25 mouse cellular contexts compared by ENCODE assay signal in genomic region chr9:25438836-25439235, GRCm38 (mm10). TPM values are rescaled to one million over a fixed set of nuclear protein-coding genes. Genes with fewer than 3 reads are reported as not detected.
DNase-seq lines count a peak whose midpoint lies in the region; ATAC-seq lines count a peak whose summit lies in the region.
"Had no signal": no experiment of that assay in that cellular context is flagged by ENCODE, and none has a peak within 500 bp of the region (broad histone marks: within the 10 kb centered on the region; RNA-seq: fewer than 3 reads in every experiment).

No protein-coding gene starts in this region.

- H3K4me2 ChIP-seq in kidney, embryonic 14.5 days (replicated peaks; ENCODE audit: low read depth, low read length), result no peak overlapping the region
- H3K4me2 ChIP-seq: forebrain, embryonic 13.5 days; heart, embryonic 15.5 days; hindbrain, embryonic 14.5 days; lung, embryonic 14.5 days; midbrain, embryonic 12.5 days; neural tube, embryonic 13.5 days had no signal

- WGBS in kidney, embryonic 14.5 days, result 86% methylated on average over 3 of the region's 3 CpGs

- no peaks in the 10 kb centered on the region for H3K9me3 ChIP-seq in kidney, embryonic 14.5 days (ENCODE audit: control insufficient read depth, low read length)
- H3K9me3 ChIP-seq: forebrain, embryonic 13.5 days; heart, embryonic 10.5 days; heart, embryonic 15.5 days; megakaryocyte, embryonic 14.5 days; midbrain, embryonic 12.5 days; neural tube, embryonic 13.5 days had no signal

- no peak overlapping the region for H3K9ac ChIP-seq in kidney, embryonic 14.5 days (ENCODE audit: low read depth, low read length)
- H3K9ac ChIP-seq: forebrain, embryonic 13.5 days; heart, embryonic 15.5 days; hindbrain, embryonic 14.5 days; liver, embryonic 14.5 days; lung, embryonic 14.5 days; midbrain, embryonic 12.5 days; neural tube, embryonic 13.5 days had no signal

- H3K27me3 ChIP-seq in kidney, embryonic 14.5 days (ENCODE audit: control insufficient read depth, insufficient read depth, low read length), result no peaks in the 10 kb centered on the region
- H3K27me3 ChIP-seq: forebrain, embryonic 13.5 days; heart, embryonic 15.5 days; megakaryocyte, embryonic 14.5 days; midbrain, embryonic 12.5 days; neural tube, embryonic 13.5 days had no signal

- no peaks in the 10 kb centered on the region for H3K36me3 ChIP-seq in kidney, embryonic 14.5 days (ENCODE audit: control insufficient read depth, insufficient read depth, low read length)
- H3K36me3 ChIP-seq: heart, embryonic 10.5 days; heart, embryonic 15.5 days; midbrain, embryonic 12.5 days; neural tube, embryonic 13.5 days had no signal

- intact Hi-C loops in heart, postnatal 10 days (cut with DNase I), result no loop called here

- no peak overlapping the region for H3K27ac ChIP-seq in kidney, embryonic 14.5 days (ENCODE audit: low read depth, low read length)
- H3K27ac ChIP-seq: forebrain, embryonic 13.5 days; heart, embryonic 10.5 days; heart, embryonic 15.5 days; hindbrain, embryonic 14.5 days; liver, embryonic 14.5 days; midbrain, embryonic 12.5 days; neural tube, embryonic 13.5 days had no signal

- peak; percentile 20 to 21 for DNase-seq in adrenal gland, postnatal 36 days
- no peak for DNase-seq in adrenal gland, adult 8-10 months
- DNase-seq in heart, postnatal 10 days, result peak; percentile 18 to 24
- no peak for DNase-seq in heart, postnatal 4 days
- peak; percentile 10 for DNase-seq in kidney, postnatal 14 days
- peak; percentile 3 to 7 for DNase-seq in kidney, postnatal 36 days
- DNase-seq in spleen, adult 12 weeks (ENCODE audit: low spot score), result no peak
- DNase-seq: cerebellum, adult 11 months; cerebellum, adult 9-10 months; cerebellum, postnatal 36 days; liver; lung, embryonic 14.5 days; lung, postnatal 4 days; right cerebral cortex, postnatal 4 days had no signal

- ATAC-seq in kidney, embryonic 14.5 days (ENCODE audit: low FRiP score, low TSS enrichment), result no peak
- ATAC-seq: CD4-positive, CD25-positive, alpha-beta regulatory T cell, adult 4 months; forebrain, embryonic 13.5 days; intestine, postnatal 0 days had no signal

- H3K4me1 ChIP-seq in kidney, embryonic 14.5 days (ENCODE audit: control insufficient read depth, insufficient read depth, low read length), result no peaks in the 10 kb centered on the region
- H3K4me1 ChIP-seq: forebrain, embryonic 13.5 days; heart, embryonic 10.5 days; heart, embryonic 15.5 days; megakaryocyte, embryonic 14.5 days; midbrain, embryonic 12.5 days; neural tube, embryonic 13.5 days had no signal

- H3K4me3 ChIP-seq in kidney, embryonic 14.5 days (ENCODE audit: low read length), result no peak overlapping the region
- H3K4me3 ChIP-seq: forebrain, embryonic 13.5 days; heart, embryonic 10.5 days; heart, embryonic 15.5 days; megakaryocyte, embryonic 14.5 days; midbrain, embryonic 12.5 days; neural tube, embryonic 13.5 days had no signal

RNA-seq across cellular contexts. Expression of gene Eepd1, which starts 42.5 kb away (rescaled TPM):
- total RNA-seq in adrenal gland, postnatal 36 days (2021), result 10 to 100 TPM; 43.6 to 66.9 TPM
- total RNA-seq in adrenal gland, adult 8-10 months (2022), result 10 to 100 TPM; 47.7 to 97.8 (median 53.3) TPM
- 10 to 100 TPM; 21.3 to 27.3 TPM for total RNA-seq in heart, postnatal 10 days (2021)
- total RNA-seq in heart, postnatal 4 days (2021), result 10 to 100 TPM; 20.8 TPM
- 2.6 and 6.1 TPM in 2 replicates for polyA plus RNA-seq in kidney, embryonic 14.5 days (2014; fragmentation: Nextera tagmentation; extraction: Ambion mirVana)

Comparison
In these comparisons a context has a peak if more than half of its experiments do, and no peak if none do; other contexts are left out.
1. DNase-seq: peak in adrenal gland, postnatal 36 days (2 of 2), heart, postnatal 10 days (2 of 2), kidney, postnatal 14 days (single experiment) and kidney, postnatal 36 days (2 of 2); none in adrenal gland, adult 8-10 months (single experiment), heart, postnatal 4 days (single experiment) and spleen, adult 12 weeks (single experiment).